Mouse (Mus musculus): ENCODE data around the gene Gm11733.

- TF ChIP-seq CTCF (conservative IDR thresholded peaks at IDR 0.05 in 1 of 2, IDR thresholded peaks at IDR 0.05 in 1 of 2; ENCODE audit: low read depth in 2 of 2, low read length in 2 of 2) (no peak), HCFC1 (IDR thresholded peaks at IDR 0.05; ENCODE audit: low read depth, low read length) (no peak), BHLHE40 (IDR thresholded peaks at IDR 0.05; ENCODE audit: low read depth, low read length) (no peak), RAD21 (IDR thresholded peaks at IDR 0.05; ENCODE audit: low read depth, low read length) (no peak), JUND (conservative IDR thresholded peaks at IDR 0.05; ENCODE audit: low read depth, low read length) (no peak), EP300 (IDR thresholded peaks at IDR 0.05; ENCODE audit: low read length) (no peak), POLR2A (IDR thresholded peaks at IDR 0.05; ENCODE audit: low read depth, low read length) (no peak), ZMIZ1 (IDR thresholded peaks at IDR 0.05; ENCODE audit: low read depth, low read length) (no peak), USF1 (IDR thresholded peaks at IDR 0.05; ENCODE audit: low read depth, low read length) (no peak), CHD1 (IDR thresholded peaks at IDR 0.05; ENCODE audit: low read depth, low read length) (no peak), MAX (IDR thresholded peaks at IDR 0.05; ENCODE audit: low read length) (no peak)
Measured at GRCm38 (mm10) chr11:117491408-117492208, 7.4 kb downstream of the Gm11733 start.
